Mouse (Mus musculus) kidney, adult 2 months (tissue): ENCODE results near the gene Csn1s2b. TPM values are rescaled to one million over a fixed set of nuclear protein-coding genes. Genes with fewer than 3 reads are reported as not detected.

Experiments used
- DNase-seq: peaks from one replicate; pipeline ENCODE4 v3.0.0; 2021
- H3K27ac ChIP-seq: fragments of 200-500 bp; 2 replicates; pipeline ENCODE4 v1.5.1; 2012; ENCODE audit warnings: low read depth, low read length, control low read depth, inconsistent platforms; ENCODE audit not compliant: insufficient read depth
- H3K27me3 ChIP-seq: fragments of 200-500 bp; replicated peaks from 2 replicates; pipeline ENCODE4 v1.6.1; 2012; ENCODE audit warnings: mild to moderate bottlenecking, moderate library complexity, low read length, inconsistent platforms; ENCODE audit not compliant: control insufficient read depth, insufficient read depth
- H3K36me3 ChIP-seq: fragments of 200-500 bp; 2 replicates; pipeline ENCODE4 v1.6.1; 2012; ENCODE audit warnings: mild to moderate bottlenecking, moderate library complexity, low read length, inconsistent platforms; ENCODE audit not compliant: control insufficient read depth, insufficient read depth
- H3K4me1 ChIP-seq: fragments of 200-500 bp; 2 replicates; pipeline ENCODE4 v1.6.1; 2011; ENCODE audit warnings: low read length; ENCODE audit not compliant: control insufficient read depth, insufficient read depth
- H3K4me3 ChIP-seq: fragments of 200-500 bp; 2 replicates; pipeline ENCODE4 v1.5.1; 2011; ENCODE audit warnings: mild to moderate bottlenecking, low read depth, low read length, control low read depth; ENCODE audit not compliant: insufficient read depth
- CTCF ChIP-seq: fragments of 200-500 bp; conservative IDR thresholded peaks from 2 replicates; pipeline ENCODE4 v1.5.1; 2011; ENCODE audit warnings: low read depth, mild to moderate bottlenecking, control low read depth, low read length, moderate library complexity, mixed read lengths; ENCODE audit not compliant: insufficient read depth, insufficient read length
- POLR2A ChIP-seq: fragments of 200-500 bp; IDR thresholded peaks from one replicate; pipeline ENCODE4 v1.6.1; 2011; ENCODE audit warnings: low read depth, low read length, control low read depth
- WGBS: fragments of 180-500 bp; shearing (Covaris S2); methylation state at CpG from one replicate; pipeline ENCODE4 v1.1.7; 2018; 5-methylcytosine and 5-hydroxymethylcytosine counted together
- polyA plus RNA-seq: library from polyadenylated mRNA; depleted of rRNA; stranded (reverse); fragments of >200 nt; gene quantifications from 2 replicates; pipeline ENCODE4 v1.2.3, GENCODE M21; 2012; rRNA removed

Csn1s2b gene
- polyA plus RNA-seq, 1 experiment: not detected

DNA sequence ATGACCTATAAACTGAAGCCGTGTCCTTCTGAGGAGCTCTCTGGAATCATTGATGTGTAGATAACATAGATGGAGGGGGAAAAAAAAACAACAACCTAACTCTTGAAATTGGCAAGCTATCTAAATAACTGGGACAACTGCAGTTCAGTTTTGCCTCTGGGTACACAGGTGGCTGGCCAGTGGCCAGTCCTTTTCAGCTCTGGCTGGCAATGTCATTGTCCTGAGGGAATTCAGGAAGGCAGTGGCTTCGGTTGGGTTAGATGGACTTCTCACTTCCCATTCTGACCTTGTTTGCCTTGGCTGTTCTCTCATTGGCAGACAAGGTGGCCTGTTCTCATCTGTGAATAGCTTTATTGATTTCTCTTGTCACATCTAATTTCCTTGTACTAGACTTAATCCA, 62.2 kb downstream of the Csn1s2b start:
- Histone ChIP-seq H3K27me3 (no peaks in the 10 kb centered on the region; the same call in 1 of the 2 replicates), H3K4me1 (no peaks in the 10 kb centered on the region), H3K36me3 (no peaks in the 10 kb centered on the region), H3K27ac (no peak overlapping the region), H3K4me3 (no peak overlapping the region)
- peak; percentile 27 for DNase-seq
- 28% methylated on average over 2 of the region's 2 CpGs for WGBS
- no peak for TF ChIP-seq CTCF
- no peak for TF ChIP-seq POLR2A

DNA sequence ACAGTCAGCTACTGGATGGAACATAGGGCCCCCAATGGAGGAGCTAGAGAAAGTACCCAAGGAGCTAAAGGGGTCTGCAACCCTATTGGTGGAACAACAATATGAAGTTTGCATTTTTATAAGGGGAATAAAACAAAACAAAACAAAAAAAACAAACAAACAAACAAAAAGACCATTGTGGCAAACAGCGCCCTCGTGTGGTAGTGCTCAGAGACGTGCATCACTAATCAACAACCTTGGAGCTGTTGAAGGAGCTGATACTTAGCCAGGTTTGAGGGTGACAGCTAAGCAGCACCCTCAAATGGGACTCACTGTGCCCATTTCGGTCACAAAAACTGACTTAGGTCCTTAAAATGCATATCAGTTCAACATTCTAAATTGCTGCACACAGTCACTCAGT, 63.5 kb downstream of the Csn1s2b start:
- Histone ChIP-seq H3K36me3 (no peaks in the 10 kb centered on the region), H3K4me3 (no peak overlapping the region), H3K27ac (no peak overlapping the region), H3K4me1 (no peaks in the 10 kb centered on the region), H3K27me3 (no peaks in the 10 kb centered on the region; the same call in 1 of the 2 replicates)
- DNase-seq: no peak
- 41% methylated on average over 4 of the region's 4 CpGs for WGBS
- TF ChIP-seq POLR2A (no peak), CTCF (peak; percentile 48)

Other genes with a start within 250 kb of the Csn1s2b start
- 20.3 and 34.2 TPM in 2 replicates for gene Sult1d1, start 239.1 kb upstream of the Csn1s2b start, polyA plus RNA-seq
- not detected in 2 replicates for gene Sult1e1, start 216.5 kb upstream of the Csn1s2b start, polyA plus RNA-seq
- gene Csn1s1, start 141.9 kb upstream of the Csn1s2b start, polyA plus RNA-seq: not detected in 2 replicates
- not detected in 2 replicates for gene Csn2, start 108.5 kb upstream of the Csn1s2b start, polyA plus RNA-seq
- gene Csn1s2a, start 33.5 kb upstream of the Csn1s2b start, polyA plus RNA-seq: not detected in 2 replicates
- not detected in 2 replicates for gene Prr27, start 17.6 kb downstream of the Csn1s2b start, polyA plus RNA-seq
- gene Odam, start 76.9 kb downstream of the Csn1s2b start, polyA plus RNA-seq: 0.09 and 0.29 TPM in 2 replicates
- not detected in 2 replicates for gene Csn3, start 117.5 kb downstream of the Csn1s2b start, polyA plus RNA-seq
- not detected in 2 replicates for gene 2310003L06Rik, start 161.4 kb downstream of the Csn1s2b start, polyA plus RNA-seq
- not detected in 2 replicates for gene Gm28434, start 161.4 kb downstream of the Csn1s2b start, polyA plus RNA-seq
- gene Cabs1, start 171.4 kb downstream of the Csn1s2b start, polyA plus RNA-seq: 0.07 TPM in 1 of 2 replicates, not detected in the other
- not detected in 2 replicates for gene Smr3a, start 194.5 kb downstream of the Csn1s2b start, polyA plus RNA-seq